Mouse (Mus musculus) small intestine, adult 2 months (tissue): ENCODE measurements around the gene Vmn2r99. TPM values are rescaled to one million over a fixed set of nuclear protein-coding genes. Genes with fewer than 3 reads are reported as not detected.

Source experiments
- H3K27ac ChIP-seq: fragments of 200-500 bp; 2 replicates; pipeline ENCODE4 v1.5.1; 2012; ENCODE audit warnings: low read depth, low read length, control low read depth, inconsistent platforms; ENCODE audit not compliant: insufficient read depth
- H3K27me3 ChIP-seq: fragments of 200-500 bp; 2 replicates; pipeline ENCODE4 v1.6.1; 2012; ENCODE audit warnings: mild to moderate bottlenecking, moderate library complexity, low read length, inconsistent platforms; ENCODE audit not compliant: control insufficient read depth, insufficient read depth
- H3K36me3 ChIP-seq: fragments of 200-500 bp; 2 replicates; pipeline ENCODE4 v1.6.1; 2012; ENCODE audit warnings: mild to moderate bottlenecking, low read length, control low read depth, inconsistent platforms; ENCODE audit not compliant: control insufficient read depth, insufficient read depth
- H3K4me1 ChIP-seq: fragments of 200-500 bp; 2 replicates; pipeline ENCODE4 v1.6.1; 2012; ENCODE audit warnings: low read length, inconsistent platforms, mixed read lengths; ENCODE audit not compliant: control insufficient read depth, insufficient read depth, insufficient read length
- H3K4me3 ChIP-seq: fragments of 200-500 bp; 2 replicates; pipeline ENCODE4 v1.5.1; 2012; ENCODE audit warnings: low read depth, mild to moderate bottlenecking, control low read depth, inconsistent platforms, low read length, moderate library complexity
- CTCF ChIP-seq: fragments of 200-500 bp; IDR thresholded peaks from 2 replicates; pipeline ENCODE4 v1.5.1; 2012; ENCODE audit warnings: low read depth, mild to moderate bottlenecking, control low read depth, inconsistent platforms, low read length, moderate library complexity, mixed read lengths; ENCODE audit not compliant: insufficient replicate concordance, insufficient read length; ENCODE audit errors: extremely low read depth
- POLR2A ChIP-seq: fragments of 200-500 bp; IDR thresholded peaks from 2 replicates; pipeline ENCODE4 v1.6.1; 2012; ENCODE audit warnings: low read depth, mild to moderate bottlenecking, control low read depth, inconsistent platforms, low read length, moderate library complexity
- WGBS: fragments of 180-500 bp; shearing (Covaris S2); methylation state at CpG from one replicate; pipeline ENCODE4 v1.1.7; 2018; 5-methylcytosine and 5-hydroxymethylcytosine counted together
- polyA plus RNA-seq: library from polyadenylated mRNA; depleted of rRNA; stranded (reverse); fragments of >200 nt; gene quantifications from 2 replicates; pipeline ENCODE4 v1.2.3, GENCODE M21; 2012; rRNA removed

Vmn2r99 gene
- polyA plus RNA-seq, result not detected in 2 replicates

DNA sequence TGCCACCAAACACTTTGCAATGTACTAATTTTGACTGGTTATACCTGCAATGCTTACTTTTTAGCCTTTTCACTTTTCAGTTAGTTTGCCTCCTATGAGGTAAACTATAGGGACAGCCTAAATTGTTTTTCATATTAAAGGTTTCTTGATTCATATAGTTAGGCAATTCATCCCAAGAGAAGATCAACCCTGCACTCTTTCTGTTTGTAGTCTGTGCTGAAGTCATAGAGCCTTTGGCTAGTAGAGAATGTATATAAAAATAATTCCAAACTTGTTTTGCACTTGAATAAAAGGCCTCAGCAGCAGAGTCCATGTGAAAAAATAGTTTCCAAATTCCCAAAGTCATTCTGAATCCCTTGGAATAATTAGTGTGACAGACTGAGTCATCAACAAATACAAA, at the start of gene Vmn2r99:
TSS of gene Vmn2r99 (plus strand) at position 301 of the 400 bp plus-strand sequence.
- Histone ChIP-seq H3K36me3 (no peaks in the 10 kb centered on the region), H3K4me1 (no peaks in the 10 kb centered on the region), H3K4me3 (no peak within 1 kb of the TSS), H3K27ac (no peak within 1 kb of the TSS), H3K27me3 (no peaks in the 10 kb centered on the region)
- TF ChIP-seq CTCF (no peak), POLR2A (no peak)

- Histone ChIP-seq H3K4me1 (no peaks in the 10 kb centered on the region), H3K27ac (no peak overlapping the region), H3K4me3 (no peak overlapping the region), H3K27me3 (no peaks in the 10 kb centered on the region), H3K36me3 (no peaks in the 10 kb centered on the region)
- no peak for TF ChIP-seq CTCF
- TF ChIP-seq POLR2A, result no peak
- WGBS, result 92% methylated on average over 3 of the region's 3 CpGs
Observed at GRCm38 (mm10) chr17:19437623-19438022, 75.9 kb downstream of the Vmn2r99 start.

GRCm38 (mm10) chr17:19444932-19445331, 83.2 kb downstream of the Vmn2r99 start:
- no peaks in the 10 kb centered on the region for H3K27me3 ChIP-seq
- H3K27ac ChIP-seq, result no peak overlapping the region
- 91% methylated on average over 1 of the region's 1 CpGs for WGBS
- H3K36me3 ChIP-seq, result no peaks in the 10 kb centered on the region
- TF ChIP-seq CTCF, result no peak
- no peak for TF ChIP-seq POLR2A
- no peak overlapping the region for H3K4me3 ChIP-seq
- H3K4me1 ChIP-seq, result no peaks in the 10 kb centered on the region

Other genes starting within 250 kb of the Vmn2r99 start
- gene Vmn2r100, start 142.8 kb downstream of the Vmn2r99 start, polyA plus RNA-seq, result not detected in 2 replicates
- not detected in 2 replicates for gene Vmn2r101, start 215.3 kb downstream of the Vmn2r99 start, polyA plus RNA-seq